Mouse (Mus musculus): ENCODE measurements at regions not wholly inside any gene's neighbourhood (a gene's known extent, or its start where the extent isn't known, plus 50 kb on each side); places are given as distances from the start of the nearest gene placed in this dataset.

- WGBS, result 85% methylated on average over 2 of the region's 2 CpGs
These were observed 200.4 kb upstream of the Arpp21 start for GRCm38 (mm10) chr9:112436094-112436493.

GRCm38 (mm10) chr9:112431920-112432437 is 196.2 kb upstream of the Arpp21 start:
- no peak for ATAC-seq (ENCODE audit: insufficient read depth)
- Histone ChIP-seq H3K4me3 (ENCODE audit: low read depth, low read length) (no peak overlapping the region), H3K9ac (no peak overlapping the region), H3K4me1 (ENCODE audit: insufficient read depth) (no peaks in the 10 kb centered on the region), H3K27me3 (ENCODE audit: insufficient read depth, low read length) (no peaks in the 10 kb centered on the region), H3K4me2 (no peak overlapping the region), H3K36me3 (ENCODE audit: insufficient read depth) (no peaks in the 10 kb centered on the region), H3K27ac (ENCODE audit: low read depth) (no peak overlapping the region), H3K9me3 (ENCODE audit: low read depth, low read length) (no peaks in the 10 kb centered on the region)
- 69% methylated on average over 4 of the region's 4 CpGs for WGBS
- DNase-seq, result no peak
- TF ChIP-seq CTCF (IDR thresholded peaks at IDR 0.05; ENCODE audit: low read depth), result no peak

More at GRCm38 (mm10) chr9:112436094-112436493, 200.4 kb upstream of the Arpp21 start:
- no peaks in the 10 kb centered on the region for H3K4me1 ChIP-seq (ENCODE audit: insufficient read depth)
- H3K9ac ChIP-seq, result no peak overlapping the region
- DNase-seq, result no peak
- H3K4me2 ChIP-seq, result no peak overlapping the region
- no peak for ATAC-seq (ENCODE audit: insufficient read depth)
- no peaks in the 10 kb centered on the region for H3K9me3 ChIP-seq (ENCODE audit: low read depth, low read length)
- H3K27ac ChIP-seq (ENCODE audit: low read depth), result no peak overlapping the region
- H3K4me3 ChIP-seq (ENCODE audit: low read depth, low read length), result no peak overlapping the region
- H3K27me3 ChIP-seq (ENCODE audit: insufficient read depth, low read length), result no peaks in the 10 kb centered on the region
- TF ChIP-seq CTCF (IDR thresholded peaks at IDR 0.05; ENCODE audit: low read depth), result no peak
- H3K36me3 ChIP-seq (ENCODE audit: insufficient read depth), result no peaks in the 10 kb centered on the region

GRCm38 (mm10) chr9:112429196-112429595 is 193.5 kb upstream of the Arpp21 start:
- no peaks in the 10 kb centered on the region for H3K27me3 ChIP-seq (ENCODE audit: insufficient read depth, low read length)
- ATAC-seq (ENCODE audit: insufficient read depth) (no peak), DNase-seq (no peak)
- H3K4me3 ChIP-seq (ENCODE audit: low read depth, low read length), result no peak overlapping the region
- H3K4me2 ChIP-seq, result no peak overlapping the region
- no peak for TF ChIP-seq CTCF (IDR thresholded peaks at IDR 0.05; ENCODE audit: low read depth)
- H3K9ac ChIP-seq, result no peak overlapping the region
- H3K4me1 ChIP-seq (ENCODE audit: insufficient read depth), result no peaks in the 10 kb centered on the region
- WGBS, result 70% methylated on average over 3 of the region's 3 CpGs
- H3K9me3 ChIP-seq (ENCODE audit: low read depth, low read length), result no peaks in the 10 kb centered on the region
- no peaks in the 10 kb centered on the region for H3K36me3 ChIP-seq (ENCODE audit: insufficient read depth)
- H3K27ac ChIP-seq (ENCODE audit: low read depth), result no peak overlapping the region

- Histone ChIP-seq H3K9me3 (ENCODE audit: low read depth, low read length) (no peaks in the 10 kb centered on the region), H3K36me3 (ENCODE audit: insufficient read depth) (no peaks in the 10 kb centered on the region), H3K9ac (no peak overlapping the region), H3K4me2 (no peak overlapping the region), H3K4me1 (ENCODE audit: insufficient read depth) (no peaks in the 10 kb centered on the region), H3K27me3 (ENCODE audit: insufficient read depth, low read length) (no peaks in the 10 kb centered on the region), H3K27ac (ENCODE audit: low read depth) (no peak overlapping the region), H3K4me3 (ENCODE audit: low read depth, low read length) (no peak overlapping the region)
- no peak for ATAC-seq (ENCODE audit: insufficient read depth)
- DNase-seq, result no peak
- TF ChIP-seq CTCF (IDR thresholded peaks at IDR 0.05; ENCODE audit: low read depth), result no peak
These were observed 170.1 kb upstream of the Arpp21 start for GRCm38 (mm10) chr9:112405772-112406315.

GRCm38 (mm10) chr9:112370746-112371145 is 135.0 kb upstream of the Arpp21 start:
- Histone ChIP-seq H3K27me3 (ENCODE audit: insufficient read depth, low read length) (no peaks in the 10 kb centered on the region), H3K9ac (no peak overlapping the region), H3K36me3 (ENCODE audit: insufficient read depth) (no peaks in the 10 kb centered on the region), H3K4me1 (ENCODE audit: insufficient read depth) (no peaks in the 10 kb centered on the region), H3K4me3 (ENCODE audit: low read depth, low read length) (no peak overlapping the region), H3K9me3 (ENCODE audit: low read depth, low read length) (no peaks in the 10 kb centered on the region), H3K4me2 (no peak overlapping the region), H3K27ac (ENCODE audit: low read depth) (no peak overlapping the region)
- no peak for TF ChIP-seq CTCF (IDR thresholded peaks at IDR 0.05; ENCODE audit: low read depth)
- ATAC-seq (ENCODE audit: insufficient read depth) (no peak), DNase-seq (no peak)
- WGBS, result 74% methylated on average over 1 of the region's 1 CpGs

- TF ChIP-seq CTCF (IDR thresholded peaks at IDR 0.05; ENCODE audit: low read depth), result no peak
- Histone ChIP-seq H3K36me3 (ENCODE audit: insufficient read depth) (no peaks in the 10 kb centered on the region), H3K4me1 (ENCODE audit: insufficient read depth) (no peaks in the 10 kb centered on the region), H3K4me3 (ENCODE audit: low read depth, low read length) (no peak overlapping the region), H3K9me3 (ENCODE audit: low read depth, low read length) (no peaks in the 10 kb centered on the region), H3K9ac (no peak overlapping the region), H3K4me2 (no peak overlapping the region), H3K27me3 (ENCODE audit: insufficient read depth, low read length) (no peaks in the 10 kb centered on the region), H3K27ac (ENCODE audit: low read depth) (no peak overlapping the region)
- DNase-seq, result no peak
- ATAC-seq (ENCODE audit: insufficient read depth), result no peak
These were observed 131.6 kb upstream of the Arpp21 start for GRCm38 (mm10) chr9:112367291-112367690.

GRCm38 (mm10) chr9:112361355-112361754 is 125.6 kb upstream of the Arpp21 start:
- Histone ChIP-seq H3K27ac (ENCODE audit: low read depth) (no peak overlapping the region), H3K4me1 (ENCODE audit: insufficient read depth) (no peaks in the 10 kb centered on the region), H3K9ac (no peak overlapping the region), H3K4me2 (no peak overlapping the region), H3K4me3 (ENCODE audit: low read depth, low read length) (no peak overlapping the region), H3K36me3 (ENCODE audit: insufficient read depth) (no peaks in the 10 kb centered on the region), H3K27me3 (ENCODE audit: insufficient read depth, low read length) (no peaks in the 10 kb centered on the region), H3K9me3 (ENCODE audit: low read depth, low read length) (no peaks in the 10 kb centered on the region)
- DNase-seq, result no peak
- no peak for ATAC-seq (ENCODE audit: insufficient read depth)
- TF ChIP-seq CTCF (IDR thresholded peaks at IDR 0.05; ENCODE audit: low read depth), result no peak
- WGBS, result 77% methylated on average over 3 of the region's 3 CpGs

Data from lung, embryonic 14.5 days (tissue).